Mouse (Mus musculus): ENCODE results near the gene Nrcam.

- no peak for TF ChIP-seq CTCF (IDR thresholded peaks at IDR 0.05; ENCODE audit: extremely low read depth, insufficient read depth, insufficient read length, insufficient replicate concordance)
- TF ChIP-seq POLR2A (IDR thresholded peaks at IDR 0.05; ENCODE audit: low read depth, low read length): no peak
These were observed 95.3 kb downstream of the Nrcam start for GRCm38 (mm10) chr12:44424011-44424410.

All from spleen, adult 2 months (tissue).